Mouse (Mus musculus): Measurements from ENCODE around the gene H2-Q1. TPM values are rescaled to one million over a fixed set of nuclear protein-coding genes. Genes with fewer than 3 reads are reported as not detected.

Gene H2-Q1
- polyA plus RNA-seq, 1 experiment from 2014 or later: not detected

- no peak overlapping the region for H3K27ac ChIP-seq (ENCODE audit: low read depth, low read length)
- H3K36me3 ChIP-seq (ENCODE audit: control insufficient read depth, insufficient read depth, low read length): no peaks in the 10 kb centered on the region
- peak overlapping the region; percentile 66 for H3K4me2 ChIP-seq
- H3K9ac ChIP-seq (ENCODE audit: low read length): no peak overlapping the region
- ATAC-seq (ENCODE audit: low FRiP score) (no peak), DNase-seq (ENCODE audit: low spot score, missing footprints) (peak; percentile 83)
- peaks cover 3% of the 10 kb centered on the region; the same call in 1 of the 2 replicates for H3K4me1 ChIP-seq (ENCODE audit: control insufficient read depth, insufficient read depth, low read length)
- H3K4me3 ChIP-seq (ENCODE audit: low read depth, low read length): peak overlapping the region; percentile 31
- H3K9me3 ChIP-seq (ENCODE audit: control insufficient read depth, low read length): no peaks in the 10 kb centered on the region; the same call in 1 of the 2 replicates
- 7% methylated on average over 38 of the region's 38 CpGs for WGBS
- peaks cover 12% of the 10 kb centered on the region for H3K27me3 ChIP-seq (ENCODE audit: control insufficient read depth, insufficient read depth, low read length)
Measured at GRCm38 (mm10) chr17:35358763-35359469, 38.7 kb downstream of the H2-Q1 start.

- ATAC-seq (ENCODE audit: low FRiP score): no peak
- Histone ChIP-seq H3K36me3 (ENCODE audit: control insufficient read depth, insufficient read depth, low read length) (no peaks in the 10 kb centered on the region), H3K4me3 (ENCODE audit: low read depth, low read length) (peak overlapping the region; percentile 31), H3K9me3 (ENCODE audit: control insufficient read depth, low read length) (no peaks in the 10 kb centered on the region; the same call in 1 of the 2 replicates), H3K9ac (ENCODE audit: low read length) (no peak overlapping the region), H3K4me1 (ENCODE audit: control insufficient read depth, insufficient read depth, low read length) (peaks cover 3% of the 10 kb centered on the region; the same call in 1 of the 2 replicates), H3K27me3 (ENCODE audit: control insufficient read depth, insufficient read depth, low read length) (peaks cover 12% of the 10 kb centered on the region), H3K4me2 (peak overlapping the region; percentile 66), H3K27ac (ENCODE audit: low read depth, low read length) (no peak overlapping the region)
- DNase-seq (ENCODE audit: low spot score, missing footprints): peak; percentile 83
- 21% methylated on average over 21 of the region's 21 CpGs for WGBS
Measured at GRCm38 (mm10) chr17:35359470-35359862, 39.3 kb downstream of the H2-Q1 start.

Other genes starting within 250 kb of the H2-Q1 start
- not detected in 2 replicates for gene Ly6g6e, start 243.5 kb upstream of the H2-Q1 start, polyA plus RNA-seq (2014; fragmentation: Nextera tagmentation; extraction: Ambion mirVana)
- 0.97 and 1.5 TPM in 2 replicates for gene Ly6g6d, start 242.3 kb upstream of the H2-Q1 start, polyA plus RNA-seq (2014; fragmentation: Nextera tagmentation; extraction: Ambion mirVana)
- gene Ly6g6f, start 234.8 kb upstream of the H2-Q1 start, polyA plus RNA-seq (2014; fragmentation: Nextera tagmentation; extraction: Ambion mirVana): 0.28 and 0.74 TPM in 2 replicates
- 40.5 and 45.2 TPM in 2 replicates for gene Abhd16a, start 231.1 kb upstream of the H2-Q1 start, polyA plus RNA-seq (2014; fragmentation: Nextera tagmentation; extraction: Ambion mirVana)
- gene Ly6g5c, start 212.1 kb upstream of the H2-Q1 start, polyA plus RNA-seq (2014; fragmentation: Nextera tagmentation; extraction: Ambion mirVana): not detected in 2 replicates
- 0.86 and 1.2 TPM in 2 replicates for gene Ly6g5b, start 205.0 kb upstream of the H2-Q1 start, polyA plus RNA-seq (2014; fragmentation: Nextera tagmentation; extraction: Ambion mirVana)
- gene Gpank1, start 198.9 kb upstream of the H2-Q1 start, polyA plus RNA-seq (2014; fragmentation: Nextera tagmentation; extraction: Ambion mirVana): 24.4 and 26.3 TPM in 2 replicates
- gene Csnk2b, start 198.4 kb upstream of the H2-Q1 start, polyA plus RNA-seq (2014; fragmentation: Nextera tagmentation; extraction: Ambion mirVana): 293 and 299 TPM in 2 replicates
- gene D17H6S53E, start 194.0 kb upstream of the H2-Q1 start, polyA plus RNA-seq (2014; fragmentation: Nextera tagmentation; extraction: Ambion mirVana): 7.1 and 8.1 TPM in 2 replicates
- gene Apom, start 188.4 kb upstream of the H2-Q1 start, polyA plus RNA-seq (2014; fragmentation: Nextera tagmentation; extraction: Ambion mirVana): 0.37 and 0.45 TPM in 2 replicates
- 96.0 and 104 TPM in 2 replicates for gene Bag6, start 185.2 kb upstream of the H2-Q1 start, polyA plus RNA-seq (2014; fragmentation: Nextera tagmentation; extraction: Ambion mirVana)
- gene Prrc2a, start 155.5 kb upstream of the H2-Q1 start, polyA plus RNA-seq (2014; fragmentation: Nextera tagmentation; extraction: Ambion mirVana): 138 and 153 TPM in 2 replicates
- 7.8 and 8.4 TPM in 2 replicates for gene Aif1, start 144.3 kb upstream of the H2-Q1 start, polyA plus RNA-seq (2014; fragmentation: Nextera tagmentation; extraction: Ambion mirVana)
- gene Lst1, start 132.0 kb upstream of the H2-Q1 start, polyA plus RNA-seq (2014; fragmentation: Nextera tagmentation; extraction: Ambion mirVana): 7.8 and 10.2 TPM in 2 replicates
- 0.41 TPM in 1 of 2 replicates, not detected in the other for gene Ltb, start 126.0 kb upstream of the H2-Q1 start, polyA plus RNA-seq (2014; fragmentation: Nextera tagmentation; extraction: Ambion mirVana)
- gene Tnf, start 118.4 kb upstream of the H2-Q1 start, polyA plus RNA-seq (2014; fragmentation: Nextera tagmentation; extraction: Ambion mirVana): 0.26 TPM in 1 of 2 replicates, not detected in the other
- gene Lta, start 115.1 kb upstream of the H2-Q1 start, polyA plus RNA-seq (2014; fragmentation: Nextera tagmentation; extraction: Ambion mirVana): not detected in 2 replicates
- not detected in 2 replicates for gene Gm16181, start 99.6 kb upstream of the H2-Q1 start, polyA plus RNA-seq (2014; fragmentation: Nextera tagmentation; extraction: Ambion mirVana)
- gene Atp6v1g2, start 86.7 kb upstream of the H2-Q1 start, polyA plus RNA-seq (2014; fragmentation: Nextera tagmentation; extraction: Ambion mirVana): 17.0 and 17.8 TPM in 2 replicates
- gene Nfkbil1, start 84.6 kb upstream of the H2-Q1 start, polyA plus RNA-seq (2014; fragmentation: Nextera tagmentation; extraction: Ambion mirVana): 3.3 and 4.4 TPM in 2 replicates
- 649 and 657 TPM in 2 replicates for gene Ddx39b, start 78.7 kb upstream of the H2-Q1 start, polyA plus RNA-seq (2014; fragmentation: Nextera tagmentation; extraction: Ambion mirVana)
- gene H2-D1, start 57.7 kb upstream of the H2-Q1 start, polyA plus RNA-seq (2014; fragmentation: Nextera tagmentation; extraction: Ambion mirVana): 42.2 and 45.9 TPM in 2 replicates
- 0.22 and 0.34 TPM in 2 replicates for gene H2-Q2, start 21.8 kb downstream of the H2-Q1 start, polyA plus RNA-seq (2014; fragmentation: Nextera tagmentation; extraction: Ambion mirVana)
- 1.9 and 2.5 TPM in 2 replicates for gene H2-Q4, start 59.2 kb downstream of the H2-Q1 start, polyA plus RNA-seq (2014; fragmentation: Nextera tagmentation; extraction: Ambion mirVana)
- 0.33 and 0.93 TPM in 2 replicates for gene H2-Q6, start 104.4 kb downstream of the H2-Q1 start, polyA plus RNA-seq (2014; fragmentation: Nextera tagmentation; extraction: Ambion mirVana)
- gene H2-Q7, start 118.8 kb downstream of the H2-Q1 start, polyA plus RNA-seq (2014; fragmentation: Nextera tagmentation; extraction: Ambion mirVana): 9.3 and 10.0 TPM in 2 replicates
- gene H2-Q10, start 149.7 kb downstream of the H2-Q1 start, polyA plus RNA-seq (2014; fragmentation: Nextera tagmentation; extraction: Ambion mirVana): 0.11 and 0.12 TPM in 2 replicates
- gene Pou5f1, start 185.6 kb downstream of the H2-Q1 start, polyA plus RNA-seq (2014; fragmentation: Nextera tagmentation; extraction: Ambion mirVana): not detected in 2 replicates
- gene Tcf19, start 196.4 kb downstream of the H2-Q1 start, polyA plus RNA-seq (2014; fragmentation: Nextera tagmentation; extraction: Ambion mirVana): 56.7 and 57.7 TPM in 2 replicates
- gene Cchcr1, start 196.7 kb downstream of the H2-Q1 start, polyA plus RNA-seq (2014; fragmentation: Nextera tagmentation; extraction: Ambion mirVana): 8.9 and 10.8 TPM in 2 replicates
- gene Psors1c2, start 212.8 kb downstream of the H2-Q1 start, polyA plus RNA-seq (2014; fragmentation: Nextera tagmentation; extraction: Ambion mirVana): 0.22 and 0.46 TPM in 2 replicates
- 0.08 TPM in 1 of 2 replicates, not detected in the other for gene Cdsn, start 231.7 kb downstream of the H2-Q1 start, polyA plus RNA-seq (2014; fragmentation: Nextera tagmentation; extraction: Ambion mirVana)
- not detected in 2 replicates for gene 2300002M23Rik, start 247.0 kb downstream of the H2-Q1 start, polyA plus RNA-seq (2014; fragmentation: Nextera tagmentation; extraction: Ambion mirVana)